Mouse (Mus musculus): ENCODE results near the gene Atp6v0c. TPM values are rescaled to one million over a fixed set of nuclear protein-coding genes. Genes with fewer than 3 reads are reported as not detected.
A peak's percentile ranks its signal among the peaks of the same experiment; 100 is the strongest.

The Atp6v0c gene
- polyA plus RNA-seq, 1 experiment = 2,818 TPM

- H3K4me1 ChIP-seq (ENCODE audit: control insufficient read depth, insufficient read depth, low read length) = peaks cover 7% of the 10 kb centered on the region; the same call in 1 of the 2 replicates
- H3K27ac ChIP-seq (ENCODE audit: insufficient read depth, low read length) = peak within 1 kb of the TSS; percentile 75
- H3K4me3 ChIP-seq (ENCODE audit: insufficient read depth, low read length) = peak within 1 kb of the TSS; percentile 74
- no peak for TF ChIP-seq CTCF (IDR thresholded peaks at IDR 0.05; ENCODE audit: extremely low read depth, insufficient read depth, low read length)
- peak; percentile 70; the same call in 1 of the 2 replicates for TF ChIP-seq POLR2A (IDR thresholded peaks at IDR 0.05; ENCODE audit: extremely low read depth, insufficient read depth, low read length)
Observed at GRCm38 (mm10) chr17:24163176-24163962, 6.1 kb downstream of the Atp6v0c start, which contains the start of gene Amdhd2. Amdhd2 (minus strand) TSS chr17:24163766.

GRCm38 (mm10) chr17:24162584-24163175 lies 6.8 kb downstream of the Atp6v0c start:
- peak overlapping the region; percentile 75 for H3K27ac ChIP-seq (ENCODE audit: insufficient read depth, low read length)
- H3K4me1 ChIP-seq (ENCODE audit: control insufficient read depth, insufficient read depth, low read length) = peaks cover 7% of the 10 kb centered on the region; the same call in 1 of the 2 replicates
- TF ChIP-seq POLR2A (IDR thresholded peaks at IDR 0.05; ENCODE audit: extremely low read depth, insufficient read depth, low read length) = no peak
- no peak for TF ChIP-seq CTCF (IDR thresholded peaks at IDR 0.05; ENCODE audit: extremely low read depth, insufficient read depth, low read length)
- peak overlapping the region; percentile 74 for H3K4me3 ChIP-seq (ENCODE audit: insufficient read depth, low read length)

- peaks cover 5% of the 10 kb centered on the region; the same call in 1 of the 2 replicates for H3K4me1 ChIP-seq (ENCODE audit: control insufficient read depth, insufficient read depth, low read length)
- H3K27ac ChIP-seq (ENCODE audit: insufficient read depth, low read length) = no peak overlapping the region
- no peak overlapping the region for H3K4me3 ChIP-seq (ENCODE audit: insufficient read depth, low read length)
- TF ChIP-seq CTCF (IDR thresholded peaks at IDR 0.05; ENCODE audit: extremely low read depth, insufficient read depth, low read length) (no peak), POLR2A (IDR thresholded peaks at IDR 0.05; ENCODE audit: extremely low read depth, insufficient read depth, low read length) (no peak)
Observed at GRCm38 (mm10) chr17:24161466-24161865, 8.0 kb downstream of the Atp6v0c start.

GRCm38 (mm10) chr17:24157526-24157925 lies 12.0 kb downstream of the Atp6v0c start:
- no peak overlapping the region for H3K27ac ChIP-seq (ENCODE audit: insufficient read depth, low read length)
- TF ChIP-seq CTCF (IDR thresholded peaks at IDR 0.05; ENCODE audit: extremely low read depth, insufficient read depth, low read length) = no peak
- TF ChIP-seq POLR2A (IDR thresholded peaks at IDR 0.05; ENCODE audit: extremely low read depth, insufficient read depth, low read length) = no peak

GRCm38 (mm10) chr17:24157121-24157520 lies 12.4 kb downstream of the Atp6v0c start:
- TF ChIP-seq POLR2A (IDR thresholded peaks at IDR 0.05; ENCODE audit: extremely low read depth, insufficient read depth, low read length) = no peak
- TF ChIP-seq CTCF (IDR thresholded peaks at IDR 0.05; ENCODE audit: extremely low read depth, insufficient read depth, low read length) = no peak
- Histone ChIP-seq H3K4me3 (ENCODE audit: insufficient read depth, low read length) (no peak overlapping the region), H3K27ac (ENCODE audit: insufficient read depth, low read length) (no peak overlapping the region), H3K4me1 (ENCODE audit: control insufficient read depth, insufficient read depth, low read length) (no peaks in the 10 kb centered on the region)

More at GRCm38 (mm10) chr17:24157526-24157925, 12.0 kb downstream of the Atp6v0c start:
- H3K4me3 ChIP-seq (ENCODE audit: insufficient read depth, low read length) = no peak overlapping the region
- H3K4me1 ChIP-seq (ENCODE audit: control insufficient read depth, insufficient read depth, low read length) = no peaks in the 10 kb centered on the region; the same call in 1 of the 2 replicates

GRCm38 (mm10) chr17:24156394-24156793 lies 13.1 kb downstream of the Atp6v0c start:
- Histone ChIP-seq H3K4me3 (ENCODE audit: insufficient read depth, low read length) (no peak overlapping the region), H3K4me1 (ENCODE audit: control insufficient read depth, insufficient read depth, low read length) (no peaks in the 10 kb centered on the region), H3K27ac (ENCODE audit: insufficient read depth, low read length) (no peak overlapping the region)
- no peak for TF ChIP-seq POLR2A (IDR thresholded peaks at IDR 0.05; ENCODE audit: extremely low read depth, insufficient read depth, low read length)
- no peak for TF ChIP-seq CTCF (IDR thresholded peaks at IDR 0.05; ENCODE audit: extremely low read depth, insufficient read depth, low read length)

GRCm38 (mm10) chr17:24155742-24156141 lies 13.8 kb downstream of the Atp6v0c start:
- H3K4me1 ChIP-seq (ENCODE audit: control insufficient read depth, insufficient read depth, low read length) = no peaks in the 10 kb centered on the region
- H3K4me3 ChIP-seq (ENCODE audit: insufficient read depth, low read length) = no peak overlapping the region
- H3K27ac ChIP-seq (ENCODE audit: insufficient read depth, low read length) = no peak overlapping the region
- no peak for TF ChIP-seq CTCF (IDR thresholded peaks at IDR 0.05; ENCODE audit: extremely low read depth, insufficient read depth, low read length)
- no peak for TF ChIP-seq POLR2A (IDR thresholded peaks at IDR 0.05; ENCODE audit: extremely low read depth, insufficient read depth, low read length)

GRCm38 (mm10) chr17:24154463-24154862 lies 15.0 kb downstream of the Atp6v0c start:
- Histone ChIP-seq H3K4me1 (ENCODE audit: control insufficient read depth, insufficient read depth, low read length) (no peaks in the 10 kb centered on the region), H3K27ac (ENCODE audit: insufficient read depth, low read length) (no peak overlapping the region), H3K4me3 (ENCODE audit: insufficient read depth, low read length) (no peak overlapping the region)
- TF ChIP-seq POLR2A (IDR thresholded peaks at IDR 0.05; ENCODE audit: extremely low read depth, insufficient read depth, low read length) (no peak), CTCF (IDR thresholded peaks at IDR 0.05; ENCODE audit: extremely low read depth, insufficient read depth, low read length) (no peak)

GRCm38 (mm10) chr17:24151890-24152563 lies 17.5 kb downstream of the Atp6v0c start:
- H3K4me3 ChIP-seq (ENCODE audit: insufficient read depth, low read length) = peak overlapping the region; percentile 21
- H3K27ac ChIP-seq (ENCODE audit: insufficient read depth, low read length) = no peak overlapping the region
- TF ChIP-seq CTCF (IDR thresholded peaks at IDR 0.05; ENCODE audit: extremely low read depth, insufficient read depth, low read length) (peak; percentile 67), POLR2A (IDR thresholded peaks at IDR 0.05; ENCODE audit: extremely low read depth, insufficient read depth, low read length) (no peak)
- H3K4me1 ChIP-seq (ENCODE audit: control insufficient read depth, insufficient read depth, low read length) = no peaks in the 10 kb centered on the region

Data from cortical plate, adult 2 months (tissue).